Mouse (Mus musculus) MN1 (cell line): Measurements from ENCODE around the gene Pfkfb4.

Experiments
- DNase-seq: peaks from one replicate; pipeline ENCODE4 v3.0.0-alpha.2; 2016; ENCODE audit warnings: low spot score

The Pfkfb4 gene

GRCm38 (mm10) chr9:108991428-108992084, at the start of gene Pfkfb4:
Pfkfb4 (plus strand) TSS chr9:108991778.
- peak; percentile 95 for DNase-seq

- no peak for DNase-seq
Measured at GRCm38 (mm10) chr9:108945111-108945510, 46.5 kb upstream of the Pfkfb4 start.

GRCm38 (mm10) chr9:108945608-108946007, 46.0 kb upstream of the Pfkfb4 start:
- DNase-seq = no peak

GRCm38 (mm10) chr9:108949231-108949966, 42.2 kb upstream of the Pfkfb4 start:
- DNase-seq = peak; percentile 12

- DNase-seq = no peak
Measured at GRCm38 (mm10) chr9:108949967-108950728, 41.4 kb upstream of the Pfkfb4 start.

- peak; percentile 33 for DNase-seq
Measured at GRCm38 (mm10) chr9:108953081-108953636, 38.4 kb upstream of the Pfkfb4 start, which contains the start of gene Col7a1. Col7a1 (plus strand) TSS chr9:108953586.

GRCm38 (mm10) chr9:108955241-108955640, 36.3 kb upstream of the Pfkfb4 start:
- DNase-seq = no peak

- no peak for DNase-seq
Measured at GRCm38 (mm10) chr9:108955846-108956245, 35.7 kb upstream of the Pfkfb4 start.

GRCm38 (mm10) chr9:108963577-108963976, 28.0 kb upstream of the Pfkfb4 start:
- DNase-seq = no peak

- no peak for DNase-seq
Measured at GRCm38 (mm10) chr9:108964338-108964737, 27.2 kb upstream of the Pfkfb4 start.

- no peak for DNase-seq
Measured at GRCm38 (mm10) chr9:108970623-108971022, 21.0 kb upstream of the Pfkfb4 start.

- no peak for DNase-seq
Measured at GRCm38 (mm10) chr9:108976483-108976882, 15.1 kb upstream of the Pfkfb4 start.

- peak; percentile 25 for DNase-seq
Measured at GRCm38 (mm10) chr9:108977966-108978365, 13.6 kb upstream of the Pfkfb4 start.

GRCm38 (mm10) chr9:108982498-108982897, 9.1 kb upstream of the Pfkfb4 start:
- DNase-seq = peak; percentile 29

- no peak for DNase-seq
Measured at GRCm38 (mm10) chr9:108983209-108983608, 8.4 kb upstream of the Pfkfb4 start.

- no peak for DNase-seq
Measured at GRCm38 (mm10) chr9:108985710-108986109, 5.9 kb upstream of the Pfkfb4 start, which contains the start of gene Ucn2. Ucn2 (plus strand) TSS chr9:108986010.

- peak; percentile 14 for DNase-seq
Measured at GRCm38 (mm10) chr9:108987704-108988350, 3.8 kb upstream of the Pfkfb4 start.

- DNase-seq = no peak
Measured at GRCm38 (mm10) chr9:108989802-108990461, 1.6 kb upstream of the Pfkfb4 start.

- no peak for DNase-seq
Measured at GRCm38 (mm10) chr9:108990462-108990820, 1.1 kb upstream of the Pfkfb4 start.

- DNase-seq = no peak
Measured at GRCm38 (mm10) chr9:108992085-108992469, 499 bp downstream of the Pfkfb4 start.

GRCm38 (mm10) chr9:108992620-108993361, 1.2 kb downstream of the Pfkfb4 start:
- no peak for DNase-seq
